In the genomic region with DNA sequence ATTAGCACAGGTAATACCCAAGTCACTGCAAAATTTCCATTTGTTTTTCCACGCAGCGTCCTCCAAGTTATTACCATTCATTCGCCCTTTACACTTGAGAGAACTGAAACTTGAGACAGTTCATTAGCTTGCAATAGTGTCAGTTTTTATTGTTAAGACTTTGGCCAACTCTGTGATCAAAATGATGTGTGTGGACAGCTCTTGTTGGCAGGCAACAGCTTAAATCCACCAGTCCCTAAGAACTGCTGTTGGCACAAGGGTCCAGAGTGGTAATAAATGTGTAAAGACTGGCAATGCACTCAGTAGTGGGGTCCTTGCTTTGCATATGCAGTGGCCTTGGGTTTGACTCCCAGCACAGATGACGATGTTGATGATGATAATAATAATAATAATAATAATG, we compare ENCODE assay signal across 26 mouse cellular contexts. TPM values are rescaled to one million over a fixed set of nuclear protein-coding genes. Genes with fewer than 3 reads are reported as not detected.
"Had no signal": no experiment of that assay in that cellular context is flagged by ENCODE, and none has a peak within 500 bp of the region (broad histone marks: within the 10 kb centered on the region; RNA-seq: fewer than 3 reads in every experiment).

No protein-coding gene starts in this region.

- H3K4me1 ChIP-seq: intestine, embryonic 15.5 days; limb, embryonic 13.5 days; limb, embryonic 15.5 days; liver, embryonic 12.5 days had no signal

- H3K9ac ChIP-seq: heart, embryonic 12.5 days; hindbrain, embryonic 12.5 days; hindbrain, embryonic 14.5 days; intestine, embryonic 15.5 days; limb, embryonic 13.5 days; limb, embryonic 15.5 days; liver, embryonic 12.5 days; liver, embryonic 14.5 days had no signal

- ATAC-seq: hindbrain, embryonic 16.5 days; inflammation-experienced regulatory T-cells, adult 6 months; intestine, embryonic 15.5 days; intestine, postnatal 0 days; liver, embryonic 12.5 days had no signal

- H3K4me2 ChIP-seq: heart, embryonic 12.5 days; hindbrain, embryonic 12.5 days; hindbrain, embryonic 14.5 days; intestine, embryonic 15.5 days; limb, embryonic 13.5 days; limb, embryonic 15.5 days; liver, embryonic 12.5 days had no signal

- H3K4me3 ChIP-seq: heart, embryonic 10.5 days; heart, embryonic 12.5 days; hindbrain, embryonic 10.5 days; hindbrain, embryonic 12.5 days; intestine, embryonic 15.5 days; layer of hippocampus, adult 2 months; limb, embryonic 13.5 days; limb, embryonic 15.5 days; liver, embryonic 12.5 days had no signal

- H3K27ac ChIP-seq: heart, embryonic 10.5 days; hindbrain, embryonic 10.5 days; hindbrain, embryonic 12.5 days; hindbrain, embryonic 14.5 days; intestine, embryonic 15.5 days; layer of hippocampus, adult 2 months; limb, embryonic 13.5 days; limb, embryonic 15.5 days; liver, embryonic 12.5 days; liver, embryonic 14.5 days had no signal

- DNase-seq: gastrocnemius, postnatal 10 days; gastrocnemius, postnatal 25 days; heart, adult 18-20 months; heart, postnatal 10 days; heart, postnatal 4 days; kidney, adult 18-20 months; kidney, adult 8-10 months; kidney, postnatal 10 days; kidney, postnatal 25 days; kidney, postnatal 4 days; left cerebral cortex, postnatal 4 days had no signal

- H3K27me3 ChIP-seq: heart, embryonic 12.5 days; hindbrain, embryonic 12.5 days; intestine, embryonic 15.5 days; limb, embryonic 13.5 days; limb, embryonic 15.5 days; liver, embryonic 12.5 days had no signal

- H3K9me3 ChIP-seq: heart, embryonic 10.5 days; heart, embryonic 12.5 days; hindbrain, embryonic 10.5 days; hindbrain, embryonic 12.5 days; intestine, embryonic 15.5 days; limb, embryonic 13.5 days; limb, embryonic 15.5 days; liver, embryonic 12.5 days had no signal

- H3K36me3 ChIP-seq: heart, embryonic 10.5 days; heart, embryonic 12.5 days; intestine, embryonic 15.5 days; liver, embryonic 12.5 days had no signal

RNA-seq across cellular contexts. Expression of gene Tnfaip6, which starts 14.5 kb away (rescaled TPM):
- polyA plus RNA-seq: liver, adult 2 months had no signal
